Mouse (Mus musculus): Measurements from ENCODE around the gene Ubap2l.

Ubap2l gene

GRCm38 (mm10) chr3:89966946-89967345 lies 85.5 kb downstream of the Ubap2l start:
- DNase-seq (ENCODE audit: low read depth) = peak; percentile 87

- DNase-seq (ENCODE audit: low read depth) = no peak
Measured at GRCm38 (mm10) chr3:89965972-89966371, 86.5 kb downstream of the Ubap2l start.

GRCm38 (mm10) chr3:89965557-89965956 lies 86.9 kb downstream of the Ubap2l start:
- no peak for DNase-seq (ENCODE audit: low read depth)

GRCm38 (mm10) chr3:89963926-89964739 lies 88.3 kb downstream of the Ubap2l start:
- DNase-seq (ENCODE audit: low read depth) = peak; percentile 85

GRCm38 (mm10) chr3:89963221-89963763 lies 89.1 kb downstream of the Ubap2l start, which contains the start of gene Atp8b2:
Gene Atp8b2 (minus strand): TSS chr3:89963508.
- peak; percentile 85 for DNase-seq (ENCODE audit: low read depth)

- peak; percentile 44 for DNase-seq (ENCODE audit: low read depth)
Measured at GRCm38 (mm10) chr3:89962751-89963220, 89.6 kb downstream of the Ubap2l start.

GRCm38 (mm10) chr3:89962059-89962750 lies 90.2 kb downstream of the Ubap2l start:
- DNase-seq (ENCODE audit: low read depth) = peak; percentile 55

- DNase-seq (ENCODE audit: low read depth) = peak; percentile 69
Measured at GRCm38 (mm10) chr3:89961436-89961835, 91.0 kb downstream of the Ubap2l start.

- peak; percentile 96 for DNase-seq (ENCODE audit: low read depth)
Measured at GRCm38 (mm10) chr3:89960469-89960868, 92.0 kb downstream of the Ubap2l start.

- DNase-seq (ENCODE audit: low read depth) = peak; percentile 40
Measured at GRCm38 (mm10) chr3:89959435-89959834, 93.0 kb downstream of the Ubap2l start.

- DNase-seq (ENCODE audit: low read depth) = no peak
Measured at GRCm38 (mm10) chr3:89957880-89958279, 94.5 kb downstream of the Ubap2l start.

GRCm38 (mm10) chr3:89956177-89956971 lies 96.1 kb downstream of the Ubap2l start:
- no peak for DNase-seq (ENCODE audit: low read depth)

- peak; percentile 91 for DNase-seq (ENCODE audit: low read depth)
Measured at GRCm38 (mm10) chr3:89953420-89953819, 99.0 kb downstream of the Ubap2l start.
